Mouse (Mus musculus) midbrain, embryonic 16.5 days (tissue): ENCODE results near the gene Olfr1402. TPM values are rescaled to one million over a fixed set of nuclear protein-coding genes. Genes with fewer than 3 reads are reported as not detected.

ENCODE experiments used
- ATAC-seq: fragments of 200-750 bp; cut with Nextera tagmentation; 2 replicates; pipeline ENCODE4 v1.8.0; 2017; ENCODE audit warnings: moderate TSS enrichment
- H3K27ac ChIP-seq: fragments of 300-500 bp; sonication (generic); 2 replicates; pipeline ENCODE4 v1.5.1; 2014; ENCODE audit warnings: mild to moderate bottlenecking, low read length, mixed read lengths
- H3K27me3 ChIP-seq: fragments of 300-500 bp; sonication (generic); 2 replicates; pipeline ENCODE4 v1.6.1; 2014; ENCODE audit warnings: low read depth, low read length, mixed read lengths; ENCODE audit not compliant: control insufficient read depth, insufficient read depth
- H3K36me3 ChIP-seq: fragments of 300-500 bp; sonication (generic); 2 replicates; pipeline ENCODE4 v1.6.1; 2014; ENCODE audit warnings: mild to moderate bottlenecking, low read length, moderate library complexity, mixed read lengths; ENCODE audit not compliant: control insufficient read depth, insufficient read depth
- H3K4me1 ChIP-seq: fragments of 300-500 bp; sonication (generic); 2 replicates; pipeline ENCODE4 v1.6.1; 2014; ENCODE audit warnings: mild to moderate bottlenecking, low read length, mixed read lengths; ENCODE audit not compliant: control insufficient read depth, insufficient read depth
- H3K4me2 ChIP-seq: fragments of 300-500 bp; sonication (generic); 2 replicates; pipeline ENCODE4 v1.6.1; 2014; ENCODE audit warnings: mild to moderate bottlenecking, low read length, mixed read lengths
- H3K4me3 ChIP-seq: fragments of 300-500 bp; sonication (generic); 2 replicates; pipeline ENCODE4 v1.5.1; 2014; ENCODE audit warnings: low read depth, mild to moderate bottlenecking, low read length, moderate library complexity, mixed read lengths
- H3K9ac ChIP-seq: fragments of 300-500 bp; sonication (generic); 2 replicates; pipeline ENCODE4 v1.6.1; 2014; ENCODE audit warnings: low read depth, low read length, mixed read lengths
- H3K9me3 ChIP-seq: fragments of 300-500 bp; sonication (generic); replicated peaks from 2 replicates; pipeline ENCODE4 v1.6.1; 2014; ENCODE audit warnings: mild to moderate bottlenecking, low read length, mixed read lengths; ENCODE audit not compliant: control insufficient read depth, poor library complexity, severe bottlenecking
- WGBS: fragments of 180-500 bp; shearing (Covaris S2); extraction: QIAGEN DNeasy Blood & Tissue Kit; methylation state at CpG from one replicate; pipeline ENCODE4 v1.1.7; 2014; 5-methylcytosine and 5-hydroxymethylcytosine counted together
- polyA plus RNA-seq: library from polyadenylated mRNA; unstranded; fragments of >200 nt; fragmentation: Nextera tagmentation; extraction: Ambion mirVana; gene quantifications from 2 replicates; pipeline ENCODE4 v1.2.1, GENCODE M21; 2015

Gene Olfr1402
- polyA plus RNA-seq: not detected in 2 replicates

DNA sequence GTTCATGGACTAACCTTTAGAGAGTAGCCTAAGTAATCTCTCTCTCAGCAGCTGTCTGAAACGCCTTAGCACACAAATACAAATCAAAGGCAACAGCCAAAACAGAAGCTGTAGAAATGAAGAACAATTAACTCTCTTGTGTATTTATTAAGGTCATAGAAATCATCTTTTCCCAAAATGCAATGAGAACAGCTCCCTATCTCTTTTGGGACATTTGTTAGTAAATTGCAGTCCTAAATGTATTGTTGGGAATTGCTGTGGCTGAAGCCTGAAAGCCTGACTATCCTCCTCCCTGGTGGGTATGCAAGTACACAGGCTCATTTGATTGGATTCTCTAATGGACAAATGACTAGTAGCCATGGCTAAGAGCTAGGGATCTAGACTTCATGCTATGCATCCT lies at the start of gene Olfr1402:
TSS of gene Olfr1402 (minus strand) at position 101 of the 400 bp plus-strand sequence.
- WGBS: 72% methylated on average over 1 of the region's 1 CpGs
- ATAC-seq: no peak
- no peak within 1 kb of the TSS for H3K4me3 ChIP-seq

GRCm38 (mm10) chr3:97455286-97455685 lies 33.5 kb upstream of the Olfr1402 start:
- Histone ChIP-seq H3K36me3 (no peaks in the 10 kb centered on the region), H3K9ac (no peak overlapping the region), H3K4me2 (no peak overlapping the region), H3K27ac (no peak overlapping the region), H3K4me1 (no peaks in the 10 kb centered on the region), H3K27me3 (no peaks in the 10 kb centered on the region), H3K9me3 (no peaks in the 10 kb centered on the region), H3K4me3 (no peak overlapping the region)
- 92% methylated on average over 4 of the region's 4 CpGs for WGBS
- ATAC-seq: no peak

More for the DNA sequence above, at the start of gene Olfr1402:
- no peaks in the 10 kb centered on the region for H3K9me3 ChIP-seq
- H3K27ac ChIP-seq: no peak within 1 kb of the TSS
- H3K27me3 ChIP-seq: no peaks in the 10 kb centered on the region
- no peak within 1 kb of the TSS for H3K4me2 ChIP-seq
- no peak within 1 kb of the TSS for H3K9ac ChIP-seq
- H3K4me1 ChIP-seq: no peaks in the 10 kb centered on the region
- no peaks in the 10 kb centered on the region for H3K36me3 ChIP-seq

GRCm38 (mm10) chr3:97438619-97439018 lies 16.8 kb upstream of the Olfr1402 start:
- Histone ChIP-seq H3K27ac (no peak overlapping the region), H3K27me3 (no peaks in the 10 kb centered on the region), H3K4me3 (no peak overlapping the region), H3K36me3 (no peaks in the 10 kb centered on the region), H3K4me2 (no peak overlapping the region), H3K9ac (no peak overlapping the region), H3K4me1 (no peaks in the 10 kb centered on the region), H3K9me3 (no peaks in the 10 kb centered on the region)
- 98% methylated on average over 2 of the region's 2 CpGs for WGBS
- no peak for ATAC-seq

DNA sequence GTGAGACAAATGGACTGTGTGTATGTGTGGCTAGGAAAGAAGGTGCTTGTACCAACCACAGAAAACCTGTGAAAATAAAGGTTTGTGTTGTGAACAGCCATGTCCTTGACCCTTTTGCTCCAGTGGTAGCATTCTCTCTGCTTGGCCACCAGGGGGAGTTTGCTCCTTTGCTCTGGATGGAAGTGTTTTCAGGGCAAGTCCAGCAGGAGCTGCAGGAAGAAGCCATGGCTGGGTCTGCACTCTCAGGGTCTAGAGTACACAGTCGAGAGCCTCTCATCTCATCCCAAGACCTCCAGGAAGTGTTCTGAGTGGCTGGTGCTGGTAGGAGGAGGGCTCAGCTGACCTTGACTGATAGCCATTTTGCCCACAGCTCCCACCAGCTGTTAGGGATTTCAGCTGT lies 27.5 kb downstream of the Olfr1402 start:
- H3K36me3 ChIP-seq: no peaks in the 10 kb centered on the region
- no peak overlapping the region for H3K27ac ChIP-seq
- 88% methylated on average over 1 of the region's 1 CpGs for WGBS
- no peaks in the 10 kb centered on the region for H3K4me1 ChIP-seq
- ATAC-seq: no peak
- no peak overlapping the region for H3K4me3 ChIP-seq
- H3K9ac ChIP-seq: no peak overlapping the region
- H3K27me3 ChIP-seq: no peaks in the 10 kb centered on the region
- no peaks in the 10 kb centered on the region for H3K9me3 ChIP-seq
- H3K4me2 ChIP-seq: no peak overlapping the region

DNA sequence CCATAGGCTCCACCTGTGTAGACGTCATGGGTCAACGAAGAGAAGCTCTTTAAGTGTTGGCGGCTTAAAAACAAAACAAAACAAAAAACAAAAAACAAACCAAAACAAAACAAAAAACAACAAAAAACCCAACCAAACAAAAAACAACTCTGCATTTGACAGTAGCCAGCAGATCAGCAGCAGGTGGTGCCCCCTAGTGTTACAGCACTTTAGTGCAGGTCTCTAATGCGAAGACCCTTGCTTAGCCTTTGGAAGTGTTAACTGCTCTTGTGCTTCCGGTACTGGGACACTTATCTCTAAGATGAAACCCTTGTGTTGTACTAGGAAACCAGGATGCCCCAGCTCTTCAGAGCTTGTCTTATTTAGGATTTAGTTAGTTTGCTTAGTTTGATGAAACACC lies 28.7 kb downstream of the Olfr1402 start:
- H3K36me3 ChIP-seq: no peaks in the 10 kb centered on the region
- no peak overlapping the region for H3K27ac ChIP-seq
- no peaks in the 10 kb centered on the region for H3K27me3 ChIP-seq
- no peak overlapping the region for H3K9ac ChIP-seq
- H3K4me1 ChIP-seq: no peaks in the 10 kb centered on the region
- 78% methylated on average over 5 of the region's 5 CpGs for WGBS
- no peak for ATAC-seq
- no peak overlapping the region for H3K4me3 ChIP-seq
- no peak overlapping the region for H3K4me2 ChIP-seq
- H3K9me3 ChIP-seq: no peaks in the 10 kb centered on the region

GRCm38 (mm10) chr3:97370382-97370781 lies 51.4 kb downstream of the Olfr1402 start:
- Histone ChIP-seq H3K4me2 (no peak overlapping the region), H3K9me3 (no peaks in the 10 kb centered on the region), H3K36me3 (no peaks in the 10 kb centered on the region), H3K27ac (no peak overlapping the region), H3K4me3 (no peak overlapping the region), H3K27me3 (no peaks in the 10 kb centered on the region), H3K4me1 (no peaks in the 10 kb centered on the region), H3K9ac (no peak overlapping the region)
- peak; percentile 77 for ATAC-seq

- Histone ChIP-seq H3K9me3 (no peaks in the 10 kb centered on the region), H3K27ac (no peak overlapping the region), H3K4me3 (no peak overlapping the region), H3K9ac (no peak overlapping the region), H3K4me2 (no peak overlapping the region), H3K36me3 (no peaks in the 10 kb centered on the region), H3K27me3 (no peaks in the 10 kb centered on the region), H3K4me1 (no peaks in the 10 kb centered on the region)
- ATAC-seq: no peak
- WGBS: 74% methylated on average over 3 of the region's 3 CpGs
These were observed 58.3 kb downstream of the Olfr1402 start for GRCm38 (mm10) chr3:97363418-97364098.

DNA sequence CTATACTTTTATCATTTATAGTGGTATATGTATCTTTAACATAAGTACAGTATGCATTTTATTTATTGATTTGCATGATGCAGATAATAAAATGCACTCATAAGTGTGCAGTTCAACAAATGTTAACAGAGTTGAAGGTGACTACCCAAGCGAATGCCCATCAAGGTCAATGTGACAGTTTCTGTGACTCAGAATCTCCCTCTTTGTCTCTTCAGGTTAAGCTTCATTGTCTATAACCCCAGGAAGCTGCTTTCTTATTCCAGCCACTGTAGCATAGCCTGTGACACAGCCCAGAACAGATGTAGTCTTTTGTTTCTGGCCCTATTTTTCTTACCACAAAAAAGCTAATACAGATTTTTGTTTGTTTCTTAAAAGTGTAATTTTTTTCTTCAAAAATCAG lies 63.4 kb downstream of the Olfr1402 start:
- H3K36me3 ChIP-seq: no peaks in the 10 kb centered on the region
- no peak overlapping the region for H3K27ac ChIP-seq
- H3K9me3 ChIP-seq: no peaks in the 10 kb centered on the region
- 21% methylated on average over 1 of the region's 1 CpGs for WGBS
- ATAC-seq: no peak
- no peak overlapping the region for H3K9ac ChIP-seq
- H3K4me2 ChIP-seq: no peak overlapping the region
- no peaks in the 10 kb centered on the region for H3K4me1 ChIP-seq
- H3K4me3 ChIP-seq: no peak overlapping the region
- H3K27me3 ChIP-seq: no peaks in the 10 kb centered on the region
